Mouse (Mus musculus): Measurements from ENCODE around the gene Dpf2.
"Not testable (repeated sequence)": the region's sequence is repeated elsewhere in the genome, so short reads cannot be mapped to it uniquely, and the experiment has no call there.

Dpf2 gene

GRCm38 (mm10) chr19:5894002-5894678 lies 18.7 kb downstream of the Dpf2 start, which contains the start of gene Tigd3:
Tigd3 (minus strand) TSS chr19:5894149.
- peak; percentile 92 for ATAC-seq (ENCODE audit: insufficient number of reproducible peaks, low FRiP score, low TSS enrichment)

GRCm38 (mm10) chr19:5893282-5894001 lies 19.4 kb downstream of the Dpf2 start:
- no peak; the same call in 1 of the 2 replicates for ATAC-seq (ENCODE audit: insufficient number of reproducible peaks, low FRiP score, low TSS enrichment)

- no peak for ATAC-seq (ENCODE audit: insufficient number of reproducible peaks, low FRiP score, low TSS enrichment)
Measured at GRCm38 (mm10) chr19:5892735-5893134, 20.1 kb downstream of the Dpf2 start.

GRCm38 (mm10) chr19:5892262-5892661 lies 20.5 kb downstream of the Dpf2 start:
- ATAC-seq (ENCODE audit: insufficient number of reproducible peaks, low FRiP score, low TSS enrichment) = no peak

GRCm38 (mm10) chr19:5891521-5892258 lies 21.1 kb downstream of the Dpf2 start:
- no peak for ATAC-seq (ENCODE audit: insufficient number of reproducible peaks, low FRiP score, low TSS enrichment)

- no peak for ATAC-seq (ENCODE audit: insufficient number of reproducible peaks, low FRiP score, low TSS enrichment)
Measured at GRCm38 (mm10) chr19:5889211-5889610, 23.6 kb downstream of the Dpf2 start.

GRCm38 (mm10) chr19:5887234-5887815 lies 25.5 kb downstream of the Dpf2 start:
- ATAC-seq (ENCODE audit: insufficient number of reproducible peaks, low FRiP score, low TSS enrichment) = no peak

- no peak for ATAC-seq (ENCODE audit: insufficient number of reproducible peaks, low FRiP score, low TSS enrichment)
Measured at GRCm38 (mm10) chr19:5885838-5886237, 27.0 kb downstream of the Dpf2 start.

GRCm38 (mm10) chr19:5883935-5884334 lies 28.9 kb downstream of the Dpf2 start:
- ATAC-seq (ENCODE audit: insufficient number of reproducible peaks, low FRiP score, low TSS enrichment) = no peak

GRCm38 (mm10) chr19:5882079-5882478 lies 30.7 kb downstream of the Dpf2 start:
- ATAC-seq (ENCODE audit: insufficient number of reproducible peaks, low FRiP score, low TSS enrichment) = not testable (repeated sequence)

GRCm38 (mm10) chr19:5881155-5881554 lies 31.7 kb downstream of the Dpf2 start:
- no peak for ATAC-seq (ENCODE audit: insufficient number of reproducible peaks, low FRiP score, low TSS enrichment)

- ATAC-seq (ENCODE audit: insufficient number of reproducible peaks, low FRiP score, low TSS enrichment) = no peak
Measured at GRCm38 (mm10) chr19:5879735-5880134, 33.1 kb downstream of the Dpf2 start.

- no peak for ATAC-seq (ENCODE audit: insufficient number of reproducible peaks, low FRiP score, low TSS enrichment)
Measured at GRCm38 (mm10) chr19:5878916-5879315, 33.9 kb downstream of the Dpf2 start.

GRCm38 (mm10) chr19:5878362-5878722 lies 34.5 kb downstream of the Dpf2 start:
- ATAC-seq (ENCODE audit: insufficient number of reproducible peaks, low FRiP score, low TSS enrichment) = no peak

GRCm38 (mm10) chr19:5877618-5878361 lies 35.0 kb downstream of the Dpf2 start, which contains the start of gene Slc25a45:
Slc25a45 (plus strand) TSS chr19:5877808.
- ATAC-seq (ENCODE audit: insufficient number of reproducible peaks, low FRiP score, low TSS enrichment) = peak; percentile 43; the same call in 1 of the 2 replicates

GRCm38 (mm10) chr19:5874969-5875480 lies 37.8 kb downstream of the Dpf2 start, which contains the start of gene Frmd8:
Frmd8 (minus strand) TSS chr19:5875274.
- peak; percentile 84; the same call in 1 of the 2 replicates for ATAC-seq (ENCODE audit: insufficient number of reproducible peaks, low FRiP score, low TSS enrichment)

- ATAC-seq (ENCODE audit: insufficient number of reproducible peaks, low FRiP score, low TSS enrichment) = no peak
Measured at GRCm38 (mm10) chr19:5874391-5874968, 38.3 kb downstream of the Dpf2 start.

- no peak for ATAC-seq (ENCODE audit: insufficient number of reproducible peaks, low FRiP score, low TSS enrichment)
Measured at GRCm38 (mm10) chr19:5872931-5873556, 39.8 kb downstream of the Dpf2 start.

GRCm38 (mm10) chr19:5872528-5872927 lies 40.3 kb downstream of the Dpf2 start:
- ATAC-seq (ENCODE audit: insufficient number of reproducible peaks, low FRiP score, low TSS enrichment) = no peak

Measured in cerebellum, adult (tissue).